Mouse (Mus musculus) brain, embryonic 14.5 days (tissue): ENCODE data around the gene Topbp1.

Source experiments
- CTCF ChIP-seq: fragments of 200-500 bp; IDR thresholded peaks from 2 replicates; pipeline ENCODE4 v1.5.1; 2012; ENCODE audit warnings: inconsistent platforms, mild to moderate bottlenecking, moderate library complexity, borderline replicate concordance; ENCODE audit not compliant: insufficient read depth, insufficient read length; ENCODE audit errors: extremely low read depth
- POLR2A ChIP-seq: fragments of 200-500 bp; IDR thresholded peaks from 2 replicates; pipeline ENCODE4 v1.6.1; 2012; ENCODE audit warnings: mild to moderate bottlenecking, inconsistent platforms, borderline replicate concordance; ENCODE audit not compliant: poor library complexity, insufficient read depth, insufficient read length, severe bottlenecking; ENCODE audit errors: extremely low read depth

- TF ChIP-seq CTCF (no peak), POLR2A (no peak)
Measured at GRCm38 (mm10) chr9:103369951-103370350, 64.9 kb downstream of the Topbp1 start.
